In genomic region chr17:28527184-28528042, GRCm38 (mm10) we compare ENCODE assay signal across 8 mouse cellular contexts. TPM values are rescaled to one million over a fixed set of nuclear protein-coding genes. Genes with fewer than 3 reads are reported as not detected.
DNase-seq lines count a peak whose midpoint lies in the region; ATAC-seq and TF ChIP-seq lines count a peak whose summit lies in the region.

No protein-coding gene starts in this region.

- H3K4me2 ChIP-seq in heart, embryonic 12.5 days = peak overlapping the region; percentile 45
- H3K4me2 ChIP-seq in embryonic facial prominence, embryonic 15.5 days (replicated peaks) = peak overlapping the region; percentile 42
- H3K4me2 ChIP-seq in liver, postnatal 0 days (ENCODE audit: low read depth, low read length) = peak overlapping the region; percentile 52

- TF ChIP-seq EP300 in liver, postnatal 0 days (IDR thresholded peaks at IDR 0.05; ENCODE audit: low read depth) = no peak

- WGBS in heart, embryonic 12.5 days = 41% methylated on average over 12 of the region's 12 CpGs
- 35% methylated on average over 12 of the region's 12 CpGs for WGBS in embryonic facial prominence, embryonic 15.5 days
- WGBS in liver, postnatal 0 days (ENCODE audit: insufficient replicate concordance) = 23% methylated on average over 12 of the region's 12 CpGs

- H3K27me3 ChIP-seq in heart, embryonic 12.5 days (replicated peaks) = peaks cover 42% of the 10 kb centered on the region
- no peaks in the 10 kb centered on the region for H3K27me3 ChIP-seq in embryonic facial prominence, embryonic 15.5 days
- H3K27me3 ChIP-seq in liver, postnatal 0 days (ENCODE audit: insufficient read depth, low read length) = no peaks in the 10 kb centered on the region

- 0 out of 2 replicates have a peak, but pooled peaks cover 11% of the 10 kb centered on the region for H3K4me1 ChIP-seq in heart, embryonic 12.5 days (replicated peaks)
- peaks cover 34% of the 10 kb centered on the region for H3K4me1 ChIP-seq in embryonic facial prominence, embryonic 15.5 days
- H3K4me1 ChIP-seq in liver, postnatal 0 days (ENCODE audit: insufficient read depth) = peaks cover 28% of the 10 kb centered on the region

- H3K9me3 ChIP-seq in heart, embryonic 12.5 days (replicated peaks) = no peaks in the 10 kb centered on the region
- H3K9me3 ChIP-seq in embryonic facial prominence, embryonic 15.5 days (replicated peaks) = no peaks in the 10 kb centered on the region
- H3K9me3 ChIP-seq in liver, postnatal 0 days (ENCODE audit: low read length) = no peaks in the 10 kb centered on the region

- no peaks in the 10 kb centered on the region for H3K36me3 ChIP-seq in heart, embryonic 12.5 days
- H3K36me3 ChIP-seq in embryonic facial prominence, embryonic 15.5 days = no peaks in the 10 kb centered on the region
- H3K36me3 ChIP-seq in liver, postnatal 0 days (replicated peaks; ENCODE audit: insufficient read depth, low read length) = no peaks in the 10 kb centered on the region

- H3K27ac ChIP-seq in heart, embryonic 12.5 days (ENCODE audit: poor library complexity, severe bottlenecking) = no peak overlapping the region
- 0 out of 2 replicates have a peak overlapping the region, but pooled peaks have one; percentile 31 for H3K27ac ChIP-seq in embryonic facial prominence, embryonic 15.5 days (replicated peaks)
- peak overlapping the region; percentile 18; the same call in 1 of the 2 replicates for H3K27ac ChIP-seq in liver, postnatal 0 days (ENCODE audit: low read depth)

- H3K4me3 ChIP-seq in heart, embryonic 12.5 days = no peak overlapping the region
- peak overlapping the region; percentile 13; the same call in 1 of the 2 replicates for H3K4me3 ChIP-seq in embryonic facial prominence, embryonic 15.5 days (replicated peaks)
- H3K4me3 ChIP-seq in liver, postnatal 0 days (ENCODE audit: low read depth, low read length) = 0 out of 2 replicates have a peak overlapping the region, but pooled peaks have one; percentile 9

- TF ChIP-seq CTCF in liver, postnatal 0 days (IDR thresholded peaks at IDR 0.05; ENCODE audit: low read depth) = no peak

- no peak for ATAC-seq in heart, embryonic 12.5 days (ENCODE audit: insufficient number of reproducible peaks, low FRiP score)
- 0 out of 2 replicates have a peak, but pooled peaks have one; percentile 8 for ATAC-seq in embryonic facial prominence, embryonic 15.5 days (ENCODE audit: insufficient number of reproducible peaks, low FRiP score, low TSS enrichment, low read depth)
- ATAC-seq in liver, postnatal 0 days = no peak
- no peak for ATAC-seq in granulocyte monocyte progenitor cell, adult 5-6 weeks (replicated peaks; ENCODE audit: poor library complexity, severe bottlenecking)
- ATAC-seq in erythroid progenitor cell, adult 5-6 weeks (replicated peaks; ENCODE audit: low FRiP score, poor library complexity, severe bottlenecking) = no peak
- no peak for ATAC-seq in megakaryocyte progenitor cell, adult 5-6 weeks (replicated peaks; ENCODE audit: poor library complexity)

- no peak for DNase-seq in heart, postnatal 4 days
- DNase-seq in Muller cell, postnatal 12 days (ENCODE audit: inconsistent ontology term) = peak; percentile 31
- DNase-seq in liver, postnatal 0 days = peak; percentile 30

- peak overlapping the region; percentile 14; the same call in 1 of the 2 replicates for H3K9ac ChIP-seq in heart, embryonic 12.5 days
- 0 out of 2 replicates have a peak overlapping the region, but pooled peaks have one; percentile 12 for H3K9ac ChIP-seq in embryonic facial prominence, embryonic 15.5 days
- H3K9ac ChIP-seq in liver, postnatal 0 days (replicated peaks) = peak overlapping the region; percentile 41; the same call in 1 of the 2 replicates

RNA-seq across cellular contexts. Expression of gene Armc12, which starts 3.2 kb away (rescaled TPM):
- polyA plus RNA-seq in heart, embryonic 12.5 days (2016; fragmentation: Nextera tagmentation; extraction: Ambion mirVana) = not detected in 2 replicates
- not detected for total RNA-seq in heart, postnatal 4 days (2021)
- not detected in 2 replicates for polyA plus RNA-seq in embryonic facial prominence, embryonic 15.5 days (2015; fragmentation: Nextera tagmentation; extraction: Ambion mirVana)
- not detected in 2 replicates for polyA plus RNA-seq in liver, postnatal 0 days (2015; fragmentation: Nextera tagmentation; extraction: Ambion mirVana)
- not detected in 2 replicates for total RNA-seq in granulocyte monocyte progenitor cell, adult 5-6 weeks (2014; fragmentation: Nextera tagmentation)
- not detected in 2 replicates for total RNA-seq in granulocyte monocyte progenitor cell, adult 5-6 weeks (2017)
- not detected in 2 replicates for total RNA-seq in erythroid progenitor cell, adult 5-6 weeks (2015; ENCODE audit: low replicate concordance)
- not detected in 2 replicates for total RNA-seq in erythroid progenitor cell, adult 5-6 weeks (2017; ENCODE audit: low replicate concordance)
- total RNA-seq in megakaryocyte progenitor cell, adult 5-6 weeks (2015) = not detected in 2 replicates
- not detected in 2 replicates for total RNA-seq in megakaryocyte progenitor cell, adult 5-6 weeks (2017)

RNA-seq across cellular contexts. Expression of gene Fkbp5, which starts 10.1 kb away (rescaled TPM):
- polyA plus RNA-seq in heart, embryonic 12.5 days (2016; fragmentation: Nextera tagmentation; extraction: Ambion mirVana) = 15.8 and 16.0 TPM in 2 replicates
- 10 to 100 TPM; 21.4 to 22.0 TPM for total RNA-seq in heart, postnatal 4 days (2021)
- polyA plus RNA-seq in embryonic facial prominence, embryonic 15.5 days (2015; fragmentation: Nextera tagmentation; extraction: Ambion mirVana) = 35.8 and 36.5 TPM in 2 replicates
- polyA plus RNA-seq in liver, postnatal 0 days (2015; fragmentation: Nextera tagmentation; extraction: Ambion mirVana) = 25.9 and 29.0 TPM in 2 replicates
- total RNA-seq in granulocyte monocyte progenitor cell, adult 5-6 weeks (2014; fragmentation: Nextera tagmentation) = 49.1 and 63.7 TPM in 2 replicates
- total RNA-seq in granulocyte monocyte progenitor cell, adult 5-6 weeks (2017) = 40.8 and 53.1 TPM in 2 replicates
- 5.9 and 6.8 TPM in 2 replicates for total RNA-seq in erythroid progenitor cell, adult 5-6 weeks (2015; ENCODE audit: low replicate concordance)
- 7.6 and 10.6 TPM in 2 replicates for total RNA-seq in erythroid progenitor cell, adult 5-6 weeks (2017; ENCODE audit: low replicate concordance)
- total RNA-seq in megakaryocyte progenitor cell, adult 5-6 weeks (2015) = 25.8 and 30.0 TPM in 2 replicates
- total RNA-seq in megakaryocyte progenitor cell, adult 5-6 weeks (2017) = 40.2 and 58.9 TPM in 2 replicates

RNA-seq across cellular contexts. Expression of gene Clpsl2, which starts 21.8 kb away (rescaled TPM):
- polyA plus RNA-seq in heart, embryonic 12.5 days (2016; fragmentation: Nextera tagmentation; extraction: Ambion mirVana) = not detected in 2 replicates
- total RNA-seq in heart, postnatal 4 days (2021) = not detected
- not detected in 2 replicates for polyA plus RNA-seq in embryonic facial prominence, embryonic 15.5 days (2015; fragmentation: Nextera tagmentation; extraction: Ambion mirVana)
- polyA plus RNA-seq in liver, postnatal 0 days (2015; fragmentation: Nextera tagmentation; extraction: Ambion mirVana) = not detected in 2 replicates
- not detected in 2 replicates for total RNA-seq in granulocyte monocyte progenitor cell, adult 5-6 weeks (2014; fragmentation: Nextera tagmentation)
- total RNA-seq in granulocyte monocyte progenitor cell, adult 5-6 weeks (2017) = not detected in 2 replicates
- total RNA-seq in erythroid progenitor cell, adult 5-6 weeks (2015; ENCODE audit: low replicate concordance) = not detected in 2 replicates
- not detected in 2 replicates for total RNA-seq in erythroid progenitor cell, adult 5-6 weeks (2017; ENCODE audit: low replicate concordance)
- not detected in 2 replicates for total RNA-seq in megakaryocyte progenitor cell, adult 5-6 weeks (2015)
- total RNA-seq in megakaryocyte progenitor cell, adult 5-6 weeks (2017) = not detected in 2 replicates

RNA-seq across cellular contexts. Expression of gene Clps, which starts 33.2 kb away (rescaled TPM):
- 0.31 TPM in 1 of 2 replicates, not detected in the other for polyA plus RNA-seq in heart, embryonic 12.5 days (2016; fragmentation: Nextera tagmentation; extraction: Ambion mirVana)
- not detected for total RNA-seq in heart, postnatal 4 days (2021)
- not detected in 2 replicates for polyA plus RNA-seq in embryonic facial prominence, embryonic 15.5 days (2015; fragmentation: Nextera tagmentation; extraction: Ambion mirVana)
- polyA plus RNA-seq in liver, postnatal 0 days (2015; fragmentation: Nextera tagmentation; extraction: Ambion mirVana) = 1.2 and 26.9 TPM in 2 replicates
- not detected in 2 replicates for total RNA-seq in granulocyte monocyte progenitor cell, adult 5-6 weeks (2014; fragmentation: Nextera tagmentation)
- total RNA-seq in granulocyte monocyte progenitor cell, adult 5-6 weeks (2017) = not detected in 2 replicates
- total RNA-seq in erythroid progenitor cell, adult 5-6 weeks (2015; ENCODE audit: low replicate concordance) = not detected in 2 replicates
- total RNA-seq in erythroid progenitor cell, adult 5-6 weeks (2017; ENCODE audit: low replicate concordance) = not detected in 2 replicates
- total RNA-seq in megakaryocyte progenitor cell, adult 5-6 weeks (2015) = not detected in 2 replicates
- not detected in 2 replicates for total RNA-seq in megakaryocyte progenitor cell, adult 5-6 weeks (2017)

RNA-seq across cellular contexts. Expression of gene Lhfpl5, which starts 48.0 kb away (rescaled TPM):
- 0.15 and 0.33 TPM in 2 replicates for polyA plus RNA-seq in heart, embryonic 12.5 days (2016; fragmentation: Nextera tagmentation; extraction: Ambion mirVana)
- not detected for total RNA-seq in heart, postnatal 4 days (2021)
- polyA plus RNA-seq in embryonic facial prominence, embryonic 15.5 days (2015; fragmentation: Nextera tagmentation; extraction: Ambion mirVana) = 0.59 and 0.64 TPM in 2 replicates
- polyA plus RNA-seq in liver, postnatal 0 days (2015; fragmentation: Nextera tagmentation; extraction: Ambion mirVana) = not detected in 2 replicates
- not detected in 2 replicates for total RNA-seq in granulocyte monocyte progenitor cell, adult 5-6 weeks (2014; fragmentation: Nextera tagmentation)
- not detected in 2 replicates for total RNA-seq in granulocyte monocyte progenitor cell, adult 5-6 weeks (2017)
- total RNA-seq in erythroid progenitor cell, adult 5-6 weeks (2015; ENCODE audit: low replicate concordance) = not detected in 2 replicates
- total RNA-seq in erythroid progenitor cell, adult 5-6 weeks (2017; ENCODE audit: low replicate concordance) = not detected in 2 replicates
- not detected in 2 replicates for total RNA-seq in megakaryocyte progenitor cell, adult 5-6 weeks (2015)
- total RNA-seq in megakaryocyte progenitor cell, adult 5-6 weeks (2017) = not detected in 2 replicates
